Mouse (Mus musculus) urinary bladder, postnatal 25 days (tissue): Measurements from ENCODE around the gene Sde2.
A peak's percentile ranks its signal among the peaks of the same experiment; 100 is the strongest.

Source experiments
- DNase-seq: peaks from one replicate; pipeline ENCODE4 v3.0.0; 2022; ENCODE audit warnings: low spot score

The Sde2 gene

GRCm38 (mm10) chr1:180850316-180851270, at the start of gene Sde2:
Gene Sde2, plus strand, starts transcription at chr1:180851127.
- peak; percentile 100 for DNase-seq

GRCm38 (mm10) chr1:180801466-180801994, 49.4 kb upstream of the Sde2 start:
- DNase-seq = no peak

- DNase-seq = no peak
Measured at GRCm38 (mm10) chr1:180803881-180804280, 47.0 kb upstream of the Sde2 start.

GRCm38 (mm10) chr1:180808831-180809230, 42.1 kb upstream of the Sde2 start:
- no peak for DNase-seq

- DNase-seq = no peak
Measured at GRCm38 (mm10) chr1:180810976-180811375, 40.0 kb upstream of the Sde2 start.

GRCm38 (mm10) chr1:180811596-180812462, 39.1 kb upstream of the Sde2 start:
- DNase-seq = no peak

- DNase-seq = peak; percentile 52
Measured at GRCm38 (mm10) chr1:180812463-180813408, 38.2 kb upstream of the Sde2 start.

GRCm38 (mm10) chr1:180813409-180813884, 37.5 kb upstream of the Sde2 start:
- DNase-seq = peak; percentile 91

GRCm38 (mm10) chr1:180813885-180814740, 36.8 kb upstream of the Sde2 start, which contains the start of gene H3f3a:
Gene H3f3a, minus strand, starts transcription at chr1:180813943.
- DNase-seq = peak; percentile 80

GRCm38 (mm10) chr1:180815371-180816024, 35.4 kb upstream of the Sde2 start:
- no peak for DNase-seq

- no peak for DNase-seq
Measured at GRCm38 (mm10) chr1:180818000-180818399, 32.9 kb upstream of the Sde2 start.

- DNase-seq = no peak
Measured at GRCm38 (mm10) chr1:180821101-180821500, 29.8 kb upstream of the Sde2 start.

GRCm38 (mm10) chr1:180822276-180822675, 28.7 kb upstream of the Sde2 start:
- no peak for DNase-seq

- DNase-seq = no peak
Measured at GRCm38 (mm10) chr1:180823716-180824115, 27.2 kb upstream of the Sde2 start.

GRCm38 (mm10) chr1:180824721-180825120, 26.2 kb upstream of the Sde2 start:
- no peak for DNase-seq

- no peak for DNase-seq
Measured at GRCm38 (mm10) chr1:180826634-180827033, 24.3 kb upstream of the Sde2 start.

- no peak for DNase-seq
Measured at GRCm38 (mm10) chr1:180829775-180830174, 21.2 kb upstream of the Sde2 start.

GRCm38 (mm10) chr1:180830175-180830574, 20.8 kb upstream of the Sde2 start:
- DNase-seq = no peak

- no peak for DNase-seq
Measured at GRCm38 (mm10) chr1:180830588-180831346, 20.2 kb upstream of the Sde2 start.
